Mouse (Mus musculus) olfactory bulb, adult 2 months (tissue): ENCODE data around the gene Dlgap1. TPM values are rescaled to one million over a fixed set of nuclear protein-coding genes. Genes with fewer than 3 reads are reported as not detected.

Experiments used
- H3K27ac ChIP-seq: fragments of 200-500 bp; 2 replicates; pipeline ENCODE4 v1.5.1; 2012; ENCODE audit warnings: low read depth, low read length; ENCODE audit not compliant: insufficient read depth
- H3K4me1 ChIP-seq: fragments of 200-500 bp; 2 replicates; pipeline ENCODE4 v1.6.1; 2012; ENCODE audit warnings: low read length; ENCODE audit not compliant: control insufficient read depth, insufficient read depth
- H3K4me3 ChIP-seq: fragments of 200-500 bp; 2 replicates; pipeline ENCODE4 v1.5.1; 2012; ENCODE audit warnings: mild to moderate bottlenecking, low read depth, low read length, moderate library complexity; ENCODE audit not compliant: insufficient read depth
- CTCF ChIP-seq: fragments of 200-500 bp; IDR thresholded peaks from 2 replicates; pipeline ENCODE4 v1.5.1; 2012; ENCODE audit warnings: low read depth, mild to moderate bottlenecking, low read length, moderate library complexity; ENCODE audit not compliant: insufficient read depth
- POLR2A ChIP-seq: fragments of 200-500 bp; IDR thresholded peaks from 2 replicates; pipeline ENCODE4 v1.6.1; 2012; ENCODE audit warnings: mild to moderate bottlenecking, low read depth, low read length, moderate library complexity; ENCODE audit not compliant: insufficient read depth
- WGBS: fragments of 180-500 bp; shearing (Covaris S2); methylation state at CpG from one replicate; pipeline ENCODE4 v1.1.7; 2018; 5-methylcytosine and 5-hydroxymethylcytosine counted together
- polyA plus RNA-seq: library from polyadenylated mRNA; stranded (reverse); fragments of >200 nt; gene quantifications from 2 replicates; pipeline ENCODE4 v1.2.4, GENCODE M21; 2012; ENCODE audit warnings: low replicate concordance; ENCODE audit not compliant: missing spikeins, insufficient read depth, insufficient read length

The Dlgap1 gene
- polyA plus RNA-seq, 1 experiment, result 117 TPM

GRCm38 (mm10) chr17:70864117-70864516 is 895.2 kb downstream of the Dlgap1 start:
- H3K27ac ChIP-seq, result no peak overlapping the region
- peaks cover 3% of the 10 kb centered on the region; the same call in 1 of the 2 replicates for H3K4me1 ChIP-seq
- TF ChIP-seq CTCF (no peak), POLR2A (no peak)
- 98% methylated on average over 8 of the region's 8 CpGs for WGBS
- H3K4me3 ChIP-seq, result no peak overlapping the region

GRCm38 (mm10) chr17:70864645-70865044 is 895.8 kb downstream of the Dlgap1 start:
- 91% methylated on average over 3 of the region's 3 CpGs for WGBS
- no peak overlapping the region for H3K27ac ChIP-seq
- no peak for TF ChIP-seq POLR2A
- TF ChIP-seq CTCF, result no peak
- H3K4me1 ChIP-seq, result peaks cover 3% of the 10 kb centered on the region; the same call in 1 of the 2 replicates
- H3K4me3 ChIP-seq, result no peak overlapping the region

GRCm38 (mm10) chr17:70865060-70865604 is 896.3 kb downstream of the Dlgap1 start:
- 77% methylated on average over 10 of the region's 10 CpGs for WGBS
- H3K27ac ChIP-seq, result no peak overlapping the region
- no peak for TF ChIP-seq CTCF
- no peak for TF ChIP-seq POLR2A
- H3K4me3 ChIP-seq, result no peak overlapping the region
- peaks cover 3% of the 10 kb centered on the region; the same call in 1 of the 2 replicates for H3K4me1 ChIP-seq

- Histone ChIP-seq H3K4me1 (peaks cover 3% of the 10 kb centered on the region; the same call in 1 of the 2 replicates), H3K27ac (no peak overlapping the region), H3K4me3 (no peak overlapping the region)
- TF ChIP-seq CTCF (no peak), POLR2A (no peak)
- WGBS, result 76% methylated on average over 5 of the region's 5 CpGs
These were observed 897.2 kb downstream of the Dlgap1 start for GRCm38 (mm10) chr17:70866029-70866428.

- Histone ChIP-seq H3K4me3 (no peak overlapping the region), H3K4me1 (peaks cover 3% of the 10 kb centered on the region; the same call in 1 of the 2 replicates), H3K27ac (no peak overlapping the region)
- TF ChIP-seq CTCF (no peak), POLR2A (no peak)
- 79% methylated on average over 6 of the region's 6 CpGs for WGBS
These were observed 897.8 kb downstream of the Dlgap1 start for GRCm38 (mm10) chr17:70866538-70867114.

- Histone ChIP-seq H3K27ac (no peak overlapping the region), H3K4me3 (no peak overlapping the region), H3K4me1 (peaks cover 11% of the 10 kb centered on the region)
- no peak for TF ChIP-seq CTCF
- TF ChIP-seq POLR2A, result no peak
- 93% methylated on average over 5 of the region's 5 CpGs for WGBS
These were observed 899.8 kb downstream of the Dlgap1 start for GRCm38 (mm10) chr17:70868577-70869229.

GRCm38 (mm10) chr17:70870581-70870980 is 901.7 kb downstream of the Dlgap1 start:
- TF ChIP-seq CTCF, result no peak
- no peak for TF ChIP-seq POLR2A
- 98% methylated on average over 4 of the region's 4 CpGs for WGBS
- Histone ChIP-seq H3K4me1 (peaks cover 8% of the 10 kb centered on the region), H3K4me3 (no peak overlapping the region), H3K27ac (no peak overlapping the region)
